Mouse (Mus musculus) CD8-positive naive resting alpha-beta T cell, adult 2 months (primary cell): ENCODE results near the gene Galnt9.

Experiments used
- DNase-seq, 2 experiments: peaks; one replicate each; pipeline ENCODE4 v3.0.0; 2022; ENCODE audit warnings: low read depth in 2 of 2, low spot score in 2 of 2

Gene Galnt9

GRCm38 (mm10) chr5:110534402-110534801 is 9.8 kb upstream of the Galnt9 start:
- no peak for DNase-seq

- no peak for DNase-seq
Measured at GRCm38 (mm10) chr5:110535964-110536363, 8.2 kb upstream of the Galnt9 start.

GRCm38 (mm10) chr5:110540947-110541346 is 3.2 kb upstream of the Galnt9 start:
- DNase-seq: no peak

- no peak for DNase-seq
Measured at GRCm38 (mm10) chr5:110541456-110541855, 2.7 kb upstream of the Galnt9 start.

- no peak for DNase-seq
Measured at GRCm38 (mm10) chr5:110544691-110545069, 525 bp downstream of the Galnt9 start.

GRCm38 (mm10) chr5:110545311-110545710 is 1.2 kb downstream of the Galnt9 start:
- no peak for DNase-seq

GRCm38 (mm10) chr5:110546136-110546535 is 2.0 kb downstream of the Galnt9 start:
- no peak for DNase-seq

GRCm38 (mm10) chr5:110546726-110547406 is 2.7 kb downstream of the Galnt9 start:
- no peak for DNase-seq

- DNase-seq: no peak
Measured at GRCm38 (mm10) chr5:110548446-110548845, 4.3 kb downstream of the Galnt9 start.

- no peak for DNase-seq
Measured at GRCm38 (mm10) chr5:110550189-110550588, 6.0 kb downstream of the Galnt9 start.

GRCm38 (mm10) chr5:110550841-110551240 is 6.7 kb downstream of the Galnt9 start:
- DNase-seq: no peak

- no peak for DNase-seq
Measured at GRCm38 (mm10) chr5:110552005-110552404, 7.8 kb downstream of the Galnt9 start.

GRCm38 (mm10) chr5:110553315-110553714 is 9.2 kb downstream of the Galnt9 start:
- DNase-seq: no peak

GRCm38 (mm10) chr5:110555198-110555597 is 11.0 kb downstream of the Galnt9 start:
- DNase-seq: no peak

- DNase-seq: no peak
Measured at GRCm38 (mm10) chr5:110558368-110558767, 14.2 kb downstream of the Galnt9 start.

- DNase-seq: no peak
Measured at GRCm38 (mm10) chr5:110559679-110560078, 15.5 kb downstream of the Galnt9 start.

GRCm38 (mm10) chr5:110562741-110563326 is 18.7 kb downstream of the Galnt9 start:
- no peak for DNase-seq

GRCm38 (mm10) chr5:110564986-110565644 is 21.0 kb downstream of the Galnt9 start:
- no peak for DNase-seq

- DNase-seq: no peak
Measured at GRCm38 (mm10) chr5:110567547-110567946, 23.4 kb downstream of the Galnt9 start.

- no peak for DNase-seq
Measured at GRCm38 (mm10) chr5:110574888-110575287, 30.7 kb downstream of the Galnt9 start.

- no peak for DNase-seq
Measured at GRCm38 (mm10) chr5:110579296-110579695, 35.1 kb downstream of the Galnt9 start.

- DNase-seq: no peak
Measured at GRCm38 (mm10) chr5:110580569-110581239, 36.5 kb downstream of the Galnt9 start.
